Mouse (Mus musculus) embryo, embryonic 10 days (tissue): ENCODE results near the gene Btbd35f19.
"Not testable (repeated sequence)": the region's sequence is repeated elsewhere in the genome, so short reads cannot be mapped to it uniquely, and the experiment has no call there.

Source experiments
- DNase-seq: peaks from one replicate; pipeline ENCODE4 v3.0.0-alpha.2; 2015; ENCODE audit warnings: low spot score

The Btbd35f19 gene

GRCm38 (mm10) chrX:31383818-31384217 lies at the start of gene Btbd35f19:
TSS of gene Btbd35f19 (minus strand) at chrX:31383918.
- DNase-seq, result not testable (repeated sequence)

- DNase-seq, result not testable (repeated sequence)
Observed at GRCm38 (mm10) chrX:31341924-31342323, 41.8 kb downstream of the Btbd35f19 start.

GRCm38 (mm10) chrX:31336154-31336553 lies 47.6 kb downstream of the Btbd35f19 start, which contains the start of gene Btbd35f26:
TSS of gene Btbd35f26 (plus strand) at chrX:31336454.
- DNase-seq, result not testable (repeated sequence)
